Mouse (Mus musculus): ENCODE measurements around the gene Scd2. TPM values are rescaled to one million over a fixed set of nuclear protein-coding genes. Genes with fewer than 3 reads are reported as not detected.

The Scd2 gene
- polyA plus RNA-seq, 1 experiment: 30.1 TPM

DNA sequence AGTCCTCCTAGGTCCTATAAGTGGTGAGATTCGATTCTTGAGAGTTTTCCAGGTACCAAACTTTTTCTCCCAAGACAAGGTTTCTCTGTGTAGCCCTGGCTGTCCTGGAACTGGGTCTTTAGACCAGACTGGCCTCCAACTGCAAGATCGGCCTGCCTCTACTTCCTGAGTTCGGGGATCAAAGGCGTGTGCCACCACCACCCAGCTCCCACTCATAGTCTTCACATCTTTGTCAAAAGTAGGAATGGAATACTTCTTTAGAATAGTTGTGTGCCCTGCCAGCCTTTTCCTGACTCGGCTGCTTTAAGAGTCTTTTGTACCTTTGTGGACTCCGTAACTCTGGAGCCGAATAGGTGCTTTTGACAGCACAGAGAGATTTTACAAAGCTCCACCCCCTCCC lies 2.7 kb downstream of the Scd2 start:
- H3K27ac ChIP-seq (ENCODE audit: insufficient read depth, low read length): no peak overlapping the region
- H3K27me3 ChIP-seq (ENCODE audit: control insufficient read depth, insufficient read depth, low read length): no peaks in the 10 kb centered on the region
- peaks cover 18% of the 10 kb centered on the region for H3K36me3 ChIP-seq (ENCODE audit: control insufficient read depth, insufficient read depth, low read length)

DNA sequence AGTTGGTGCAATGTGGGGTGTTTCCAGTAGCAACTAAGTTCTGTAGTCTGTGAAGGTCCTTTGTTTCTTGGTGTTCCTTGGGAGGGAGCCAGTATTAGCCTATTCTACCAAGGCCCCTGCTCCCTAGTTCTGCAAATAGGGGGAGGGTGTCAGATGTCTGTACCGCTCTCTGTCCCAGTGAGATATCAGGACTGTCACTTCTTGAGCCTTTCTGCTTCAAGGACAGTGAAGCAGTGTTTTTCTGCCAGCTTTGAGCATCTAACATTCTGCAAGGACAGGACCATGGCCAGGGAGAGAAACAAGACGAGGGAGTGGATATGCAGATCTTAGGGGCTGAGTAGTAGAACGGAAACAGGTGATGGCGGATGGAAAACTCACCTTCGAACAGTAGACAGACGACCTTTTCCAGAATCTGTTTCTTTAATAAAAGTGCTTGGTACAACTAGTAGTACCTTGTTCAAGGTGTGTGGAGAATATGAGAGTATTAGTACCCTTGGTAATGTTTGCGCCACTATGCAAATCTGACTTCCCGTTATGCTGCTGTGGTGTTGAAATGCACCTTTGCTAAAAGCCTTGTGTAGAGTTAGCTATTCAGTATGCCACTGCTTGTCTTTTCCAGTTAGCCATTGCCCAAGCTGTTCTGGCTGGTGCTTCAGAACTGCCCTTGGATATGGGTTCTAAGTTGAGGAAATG lies 3.7 kb downstream of the Scd2 start:
- H3K4me1 ChIP-seq (ENCODE audit: control insufficient read depth, insufficient read depth, insufficient read length): peaks cover 15% of the 10 kb centered on the region; the same call in 1 of the 2 replicates

More for the DNA sequence above, 2.7 kb downstream of the Scd2 start:
- 45% methylated on average over 7 of the region's 7 CpGs for WGBS
- TF ChIP-seq CTCF (IDR thresholded peaks at IDR 0.05; ENCODE audit: extremely low read depth, insufficient read depth, insufficient read length, insufficient replicate concordance): no peak
- no peak for TF ChIP-seq POLR2A (IDR thresholded peaks at IDR 0.05; ENCODE audit: low read depth, low read length)
- H3K4me1 ChIP-seq (ENCODE audit: control insufficient read depth, insufficient read depth, insufficient read length): peaks cover 15% of the 10 kb centered on the region; the same call in 1 of the 2 replicates
- no peak for DNase-seq (ENCODE audit: low read depth in 1 of 2, low spot score in 2 of 2)
- H3K4me3 ChIP-seq (ENCODE audit: extremely low read depth, insufficient read depth, insufficient read length): no peak overlapping the region

DNA sequence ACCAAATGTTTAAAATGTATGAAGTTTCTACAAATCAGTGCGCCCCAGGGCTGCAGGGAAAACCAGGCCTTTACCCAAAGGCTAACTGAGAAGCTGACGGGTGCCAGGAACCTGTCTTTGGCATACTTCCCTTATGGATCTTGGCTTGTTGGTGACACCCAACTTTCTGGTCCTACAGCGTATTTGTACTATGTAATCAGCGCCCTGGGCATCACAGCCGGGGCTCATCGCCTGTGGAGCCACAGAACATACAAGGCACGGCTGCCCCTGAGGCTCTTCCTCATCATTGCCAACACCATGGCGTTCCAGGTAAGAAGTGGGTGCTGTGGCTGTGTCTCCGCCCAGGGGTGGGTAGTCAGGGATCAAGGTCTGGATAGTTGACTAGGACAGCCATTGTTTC lies 4.4 kb downstream of the Scd2 start:
- Histone ChIP-seq H3K4me1 (ENCODE audit: control insufficient read depth, insufficient read depth, insufficient read length) (peaks cover 15% of the 10 kb centered on the region; the same call in 1 of the 2 replicates), H3K4me3 (ENCODE audit: extremely low read depth, insufficient read depth, insufficient read length) (no peak overlapping the region), H3K36me3 (ENCODE audit: control insufficient read depth, insufficient read depth, low read length) (peaks cover 30% of the 10 kb centered on the region), H3K27me3 (ENCODE audit: control insufficient read depth, insufficient read depth, low read length) (no peaks in the 10 kb centered on the region), H3K27ac (ENCODE audit: insufficient read depth, low read length) (no peak overlapping the region)
- DNase-seq (ENCODE audit: low read depth in 1 of 2, low spot score in 2 of 2): no peak
- TF ChIP-seq POLR2A (IDR thresholded peaks at IDR 0.05; ENCODE audit: low read depth, low read length): no peak
- TF ChIP-seq CTCF (IDR thresholded peaks at IDR 0.05; ENCODE audit: extremely low read depth, insufficient read depth, insufficient read length, insufficient replicate concordance): no peak
- 83% methylated on average over 9 of the region's 9 CpGs for WGBS

More for the DNA sequence above, 3.7 kb downstream of the Scd2 start:
- Histone ChIP-seq H3K27ac (ENCODE audit: insufficient read depth, low read length) (no peak overlapping the region), H3K4me3 (ENCODE audit: extremely low read depth, insufficient read depth, insufficient read length) (peak overlapping the region; percentile 6; the same call in 1 of the 2 replicates), H3K27me3 (ENCODE audit: control insufficient read depth, insufficient read depth, low read length) (no peaks in the 10 kb centered on the region), H3K36me3 (ENCODE audit: control insufficient read depth, insufficient read depth, low read length) (peaks cover 24% of the 10 kb centered on the region)
- TF ChIP-seq CTCF (IDR thresholded peaks at IDR 0.05; ENCODE audit: extremely low read depth, insufficient read depth, insufficient read length, insufficient replicate concordance) (no peak), POLR2A (IDR thresholded peaks at IDR 0.05; ENCODE audit: low read depth, low read length) (no peak)
- 52% methylated on average over 8 of the region's 8 CpGs for WGBS
- DNase-seq (ENCODE audit: low read depth in 1 of 2, low spot score in 2 of 2): no peak

DNA sequence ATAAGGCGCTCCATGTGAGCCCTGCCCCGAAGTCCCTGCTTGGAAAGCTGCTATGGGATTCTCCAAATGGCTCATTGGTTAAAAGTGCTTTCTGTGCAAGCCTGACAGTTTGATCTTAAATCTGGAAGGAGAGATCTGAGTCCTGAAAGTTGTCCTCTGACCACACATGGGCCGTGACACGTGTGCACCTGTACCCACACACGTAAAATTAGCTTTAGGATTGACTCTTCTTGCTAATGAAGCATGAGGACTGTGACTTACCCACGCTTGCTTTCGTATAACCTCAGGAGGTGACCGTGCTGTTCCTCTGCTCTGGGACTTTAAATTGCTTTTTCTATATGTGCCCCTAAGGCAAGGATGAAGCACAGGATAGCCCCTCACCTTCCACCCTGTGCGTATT lies 5.6 kb downstream of the Scd2 start:
- no peak for TF ChIP-seq POLR2A (IDR thresholded peaks at IDR 0.05; ENCODE audit: low read depth, low read length)
- peaks cover 12% of the 10 kb centered on the region; the same call in 1 of the 2 replicates for H3K4me1 ChIP-seq (ENCODE audit: control insufficient read depth, insufficient read depth, insufficient read length)
- H3K27ac ChIP-seq (ENCODE audit: insufficient read depth, low read length): no peak overlapping the region
- DNase-seq (ENCODE audit: low read depth in 1 of 2, low spot score in 2 of 2): no peak
- no peak overlapping the region for H3K4me3 ChIP-seq (ENCODE audit: extremely low read depth, insufficient read depth, insufficient read length)
- WGBS: 86% methylated on average over 9 of the region's 9 CpGs
- H3K36me3 ChIP-seq (ENCODE audit: control insufficient read depth, insufficient read depth, low read length): peaks cover 40% of the 10 kb centered on the region
- no peaks in the 10 kb centered on the region for H3K27me3 ChIP-seq (ENCODE audit: control insufficient read depth, insufficient read depth, low read length)

DNA sequence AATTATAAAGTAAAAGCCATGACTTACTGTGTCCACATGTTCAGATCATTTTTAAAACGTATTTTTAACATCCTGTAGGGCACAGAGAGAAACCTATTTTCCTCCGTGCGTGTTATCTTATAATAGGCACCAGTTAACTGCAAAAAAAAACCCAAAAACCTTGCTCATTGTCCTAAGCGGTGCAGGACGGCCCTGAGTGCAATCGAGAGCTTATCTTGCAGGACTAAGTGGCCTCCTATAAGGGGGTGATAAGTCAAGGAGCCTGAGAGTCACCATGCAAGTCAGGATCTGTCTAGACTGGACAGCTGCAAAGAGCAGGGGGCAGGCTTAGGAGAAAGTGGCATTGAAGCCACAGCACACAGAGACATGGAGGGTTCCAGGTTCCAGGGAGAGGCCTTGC lies 6.4 kb downstream of the Scd2 start:
- Histone ChIP-seq H3K27me3 (ENCODE audit: control insufficient read depth, insufficient read depth, low read length) (no peaks in the 10 kb centered on the region), H3K27ac (ENCODE audit: insufficient read depth, low read length) (no peak overlapping the region), H3K4me3 (ENCODE audit: extremely low read depth, insufficient read depth, insufficient read length) (no peak overlapping the region), H3K36me3 (ENCODE audit: control insufficient read depth, insufficient read depth, low read length) (peaks cover 48% of the 10 kb centered on the region), H3K4me1 (ENCODE audit: control insufficient read depth, insufficient read depth, insufficient read length) (peaks cover 12% of the 10 kb centered on the region; the same call in 1 of the 2 replicates)
- no peak for DNase-seq (ENCODE audit: low read depth in 1 of 2, low spot score in 2 of 2)
- TF ChIP-seq POLR2A (IDR thresholded peaks at IDR 0.05; ENCODE audit: low read depth, low read length) (no peak), CTCF (IDR thresholded peaks at IDR 0.05; ENCODE audit: extremely low read depth, insufficient read depth, insufficient read length, insufficient replicate concordance) (no peak)
- WGBS: 64% methylated on average over 6 of the region's 6 CpGs

DNA sequence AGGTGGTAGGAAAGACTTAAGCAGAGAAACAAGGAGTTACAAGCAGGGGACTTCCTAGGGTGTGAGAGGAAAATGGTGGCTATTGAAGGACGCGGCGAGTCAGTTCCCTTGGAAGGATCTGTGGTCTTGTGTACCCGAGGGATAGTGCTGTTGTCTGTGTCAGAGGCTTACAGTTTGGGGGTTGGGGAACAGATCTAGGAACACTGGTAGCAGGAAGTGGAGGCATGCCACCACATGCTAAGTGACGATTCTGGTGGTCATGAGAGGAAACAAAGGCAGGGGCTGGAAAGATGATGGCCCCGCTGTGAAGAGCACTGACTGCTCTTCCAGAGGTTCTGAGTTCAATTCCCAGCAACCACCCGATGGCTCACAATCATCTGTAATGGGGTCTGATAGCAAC lies 7.0 kb downstream of the Scd2 start:
- no peak overlapping the region for H3K4me3 ChIP-seq (ENCODE audit: extremely low read depth, insufficient read depth, insufficient read length)
- no peak for TF ChIP-seq CTCF (IDR thresholded peaks at IDR 0.05; ENCODE audit: extremely low read depth, insufficient read depth, insufficient read length, insufficient replicate concordance)
- TF ChIP-seq POLR2A (IDR thresholded peaks at IDR 0.05; ENCODE audit: low read depth, low read length): no peak
- H3K27me3 ChIP-seq (ENCODE audit: control insufficient read depth, insufficient read depth, low read length): no peaks in the 10 kb centered on the region
- peaks cover 8% of the 10 kb centered on the region; the same call in 1 of the 2 replicates for H3K4me1 ChIP-seq (ENCODE audit: control insufficient read depth, insufficient read depth, insufficient read length)
- 65% methylated on average over 7 of the region's 7 CpGs for WGBS
- no peak overlapping the region for H3K27ac ChIP-seq (ENCODE audit: insufficient read depth, low read length)
- peaks cover 54% of the 10 kb centered on the region for H3K36me3 ChIP-seq (ENCODE audit: control insufficient read depth, insufficient read depth, low read length)
- DNase-seq (ENCODE audit: low read depth in 1 of 2, low spot score in 2 of 2): no peak

DNA sequence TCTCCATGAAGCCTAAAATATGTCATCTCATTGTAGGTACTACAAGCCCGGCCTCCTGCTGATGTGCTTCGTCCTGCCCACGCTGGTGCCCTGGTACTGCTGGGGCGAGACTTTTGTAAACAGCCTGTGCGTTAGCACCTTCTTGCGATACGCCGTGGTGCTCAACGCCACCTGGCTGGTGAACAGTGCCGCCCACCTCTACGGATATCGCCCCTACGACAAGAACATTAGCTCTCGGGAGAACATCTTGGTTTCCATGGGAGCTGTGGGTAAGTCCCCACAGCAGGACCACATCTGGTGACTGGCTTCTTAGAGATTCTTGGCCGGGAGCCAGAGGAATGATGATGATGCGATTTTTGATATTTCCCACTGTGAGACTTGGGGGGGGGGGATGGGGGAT lies 7.7 kb downstream of the Scd2 start:
- TF ChIP-seq CTCF (IDR thresholded peaks at IDR 0.05; ENCODE audit: extremely low read depth, insufficient read depth, insufficient read length, insufficient replicate concordance) (no peak), POLR2A (IDR thresholded peaks at IDR 0.05; ENCODE audit: low read depth, low read length) (no peak)
- Histone ChIP-seq H3K36me3 (ENCODE audit: control insufficient read depth, insufficient read depth, low read length) (peaks cover 58% of the 10 kb centered on the region), H3K27ac (ENCODE audit: insufficient read depth, low read length) (no peak overlapping the region), H3K27me3 (ENCODE audit: control insufficient read depth, insufficient read depth, low read length) (no peaks in the 10 kb centered on the region), H3K4me3 (ENCODE audit: extremely low read depth, insufficient read depth, insufficient read length) (no peak overlapping the region), H3K4me1 (ENCODE audit: control insufficient read depth, insufficient read depth, insufficient read length) (peaks cover 8% of the 10 kb centered on the region; the same call in 1 of the 2 replicates)
- DNase-seq (ENCODE audit: low read depth in 1 of 2, low spot score in 2 of 2): no peak
- 75% methylated on average over 16 of the region's 16 CpGs for WGBS

Measured in spleen, adult 2 months (tissue).